Mouse (Mus musculus): ENCODE measurements around the gene Prnd.

DNA sequence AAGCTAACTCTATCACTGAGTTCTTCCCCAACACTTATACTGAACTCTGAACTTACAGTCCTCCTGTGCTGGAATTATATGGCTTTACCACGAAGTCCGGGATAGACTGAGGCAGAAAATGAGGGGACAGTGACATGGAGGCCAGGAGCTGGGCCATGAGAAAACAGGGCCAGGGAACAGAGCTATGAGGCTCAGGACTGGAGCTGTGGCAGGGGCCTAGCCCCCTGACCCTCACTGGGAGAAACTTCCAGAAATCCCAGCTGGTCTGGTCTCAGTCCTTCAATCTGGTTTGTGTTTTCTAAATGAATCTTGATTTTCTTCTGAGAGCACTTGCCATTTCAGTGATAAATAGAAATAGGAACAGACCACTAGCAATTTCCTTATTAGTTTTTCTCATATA, 16.4 kb upstream of the Prnd start:
- TF ChIP-seq POLR2A (IDR thresholded peaks at IDR 0.05; ENCODE audit: borderline replicate concordance, low read depth, low read length) (no peak), CTCF (IDR thresholded peaks at IDR 0.05; ENCODE audit: low read depth, low read length) (no peak)

Data from bone marrow macrophage, adult 2 months (primary cell).